Mouse (Mus musculus): Measurements from ENCODE around the gene Mrps6. TPM values are rescaled to one million over a fixed set of nuclear protein-coding genes. Genes with fewer than 3 reads are reported as not detected.

The Mrps6 gene
- polyA plus RNA-seq, 1 experiment = 323 TPM

GRCm38 (mm10) chr16:92021656-92022400, 36.2 kb upstream of the Mrps6 start:
- Histone ChIP-seq H3K36me3 (ENCODE audit: control insufficient read depth, insufficient read depth) (no peaks in the 10 kb centered on the region), H3K79me2 (ENCODE audit: control insufficient read depth, insufficient read depth) (no peaks in the 10 kb centered on the region), H3K4me3 (ENCODE audit: insufficient read depth, poor library complexity, severe bottlenecking) (no peak overlapping the region), H3ac (ENCODE audit: control insufficient read depth, insufficient read length, low read depth) (no peak overlapping the region), H3K79me3 (ENCODE audit: low read depth) (no peaks in the 10 kb centered on the region), H3K27me3 (ENCODE audit: control insufficient read depth, insufficient read depth, insufficient read length) (no peaks in the 10 kb centered on the region)
- TF ChIP-seq USF1 (IDR thresholded peaks at IDR 0.05; ENCODE audit: low read depth) (no peak), MYOG (IDR thresholded peaks at IDR 0.05; ENCODE audit: control insufficient read depth, extremely low read depth, insufficient read length) (no peak), CTCF (IDR thresholded peaks at IDR 0.05; ENCODE audit: control insufficient read depth, insufficient read depth, insufficient read length) (no peak), MYOD1 (IDR thresholded peaks at IDR 0.05; ENCODE audit: control insufficient read depth, insufficient read length, low read depth) (no peak), FOSL1 (IDR thresholded peaks at IDR 0.05; ENCODE audit: insufficient read depth, low read length, poor library complexity, severe bottlenecking) (no peak), CEBPB (IDR thresholded peaks at IDR 0.05; ENCODE audit: low read depth) (no peak), MAX (IDR thresholded peaks at IDR 0.05) (no peak)

GRCm38 (mm10) chr16:92022494-92023283, 35.4 kb upstream of the Mrps6 start:
- Histone ChIP-seq H3K36me3 (ENCODE audit: control insufficient read depth, insufficient read depth) (no peaks in the 10 kb centered on the region), H3K4me3 (ENCODE audit: insufficient read depth, poor library complexity, severe bottlenecking) (no peak overlapping the region), H3K79me2 (ENCODE audit: control insufficient read depth, insufficient read depth) (no peaks in the 10 kb centered on the region), H3K79me3 (ENCODE audit: low read depth) (no peaks in the 10 kb centered on the region), H3K27me3 (ENCODE audit: control insufficient read depth, insufficient read depth, insufficient read length) (no peaks in the 10 kb centered on the region), H3ac (ENCODE audit: control insufficient read depth, insufficient read length, low read depth) (no peak overlapping the region)
- TF ChIP-seq MYOG (IDR thresholded peaks at IDR 0.05; ENCODE audit: control insufficient read depth, extremely low read depth, insufficient read length) (no peak), MYOD1 (IDR thresholded peaks at IDR 0.05; ENCODE audit: control insufficient read depth, insufficient read length, low read depth) (no peak), CTCF (IDR thresholded peaks at IDR 0.05; ENCODE audit: control insufficient read depth, insufficient read depth, insufficient read length) (no peak), USF1 (IDR thresholded peaks at IDR 0.05; ENCODE audit: low read depth) (no peak), MAX (IDR thresholded peaks at IDR 0.05) (no peak), FOSL1 (IDR thresholded peaks at IDR 0.05; ENCODE audit: insufficient read depth, low read length, poor library complexity, severe bottlenecking) (no peak), CEBPB (IDR thresholded peaks at IDR 0.05; ENCODE audit: low read depth) (no peak)

- Histone ChIP-seq H3K27me3 (ENCODE audit: control insufficient read depth, insufficient read depth, insufficient read length) (no peaks in the 10 kb centered on the region), H3K79me2 (ENCODE audit: control insufficient read depth, insufficient read depth) (no peaks in the 10 kb centered on the region), H3K36me3 (ENCODE audit: control insufficient read depth, insufficient read depth) (no peaks in the 10 kb centered on the region), H3ac (ENCODE audit: control insufficient read depth, insufficient read length, low read depth) (no peak overlapping the region), H3K4me3 (ENCODE audit: insufficient read depth, poor library complexity, severe bottlenecking) (no peak overlapping the region), H3K79me3 (ENCODE audit: low read depth) (no peaks in the 10 kb centered on the region)
- TF ChIP-seq CTCF (IDR thresholded peaks at IDR 0.05; ENCODE audit: control insufficient read depth, insufficient read depth, insufficient read length) = no peak
- no peak for TF ChIP-seq MYOG (IDR thresholded peaks at IDR 0.05; ENCODE audit: control insufficient read depth, extremely low read depth, insufficient read length)
- no peak for TF ChIP-seq CEBPB (IDR thresholded peaks at IDR 0.05; ENCODE audit: low read depth)
- no peak for TF ChIP-seq MAX (IDR thresholded peaks at IDR 0.05)
- TF ChIP-seq FOSL1 (IDR thresholded peaks at IDR 0.05; ENCODE audit: insufficient read depth, low read length, poor library complexity, severe bottlenecking) = no peak
- no peak for TF ChIP-seq MYOD1 (IDR thresholded peaks at IDR 0.05; ENCODE audit: control insufficient read depth, insufficient read length, low read depth)
- TF ChIP-seq USF1 (IDR thresholded peaks at IDR 0.05; ENCODE audit: low read depth) = no peak
Measured at GRCm38 (mm10) chr16:92033286-92033685, 24.8 kb upstream of the Mrps6 start.

- Histone ChIP-seq H3K4me3 (ENCODE audit: insufficient read depth, poor library complexity, severe bottlenecking) (no peak overlapping the region), H3ac (ENCODE audit: control insufficient read depth, insufficient read length, low read depth) (no peak overlapping the region), H3K36me3 (ENCODE audit: control insufficient read depth, insufficient read depth) (no peaks in the 10 kb centered on the region), H3K79me2 (ENCODE audit: control insufficient read depth, insufficient read depth) (no peaks in the 10 kb centered on the region), H3K27me3 (ENCODE audit: control insufficient read depth, insufficient read depth, insufficient read length) (no peaks in the 10 kb centered on the region), H3K79me3 (ENCODE audit: low read depth) (no peaks in the 10 kb centered on the region)
- no peak for TF ChIP-seq MYOG (IDR thresholded peaks at IDR 0.05; ENCODE audit: control insufficient read depth, extremely low read depth, insufficient read length)
- no peak for TF ChIP-seq USF1 (IDR thresholded peaks at IDR 0.05; ENCODE audit: low read depth)
- no peak for TF ChIP-seq FOSL1 (IDR thresholded peaks at IDR 0.05; ENCODE audit: insufficient read depth, low read length, poor library complexity, severe bottlenecking)
- TF ChIP-seq MYOD1 (IDR thresholded peaks at IDR 0.05; ENCODE audit: control insufficient read depth, insufficient read length, low read depth) = no peak
- TF ChIP-seq CEBPB (IDR thresholded peaks at IDR 0.05; ENCODE audit: low read depth) = no peak
- no peak for TF ChIP-seq MAX (IDR thresholded peaks at IDR 0.05)
- TF ChIP-seq CTCF (IDR thresholded peaks at IDR 0.05; ENCODE audit: control insufficient read depth, insufficient read depth, insufficient read length) = no peak
Measured at GRCm38 (mm10) chr16:92034676-92035075, 23.4 kb upstream of the Mrps6 start.

GRCm38 (mm10) chr16:92036701-92037100, 21.4 kb upstream of the Mrps6 start:
- no peaks in the 10 kb centered on the region for H3K79me3 ChIP-seq (ENCODE audit: low read depth)
- TF ChIP-seq CTCF (IDR thresholded peaks at IDR 0.05; ENCODE audit: control insufficient read depth, insufficient read depth, insufficient read length) (no peak), USF1 (IDR thresholded peaks at IDR 0.05; ENCODE audit: low read depth) (no peak), MYOG (IDR thresholded peaks at IDR 0.05; ENCODE audit: control insufficient read depth, extremely low read depth, insufficient read length) (no peak), MYOD1 (IDR thresholded peaks at IDR 0.05; ENCODE audit: control insufficient read depth, insufficient read length, low read depth) (no peak), MAX (IDR thresholded peaks at IDR 0.05) (no peak)
- H3K27me3 ChIP-seq (ENCODE audit: control insufficient read depth, insufficient read depth, insufficient read length) = no peaks in the 10 kb centered on the region
- H3K79me2 ChIP-seq (ENCODE audit: control insufficient read depth, insufficient read depth) = no peaks in the 10 kb centered on the region
- H3K4me3 ChIP-seq (ENCODE audit: insufficient read depth, poor library complexity, severe bottlenecking) = no peak overlapping the region
- H3K36me3 ChIP-seq (ENCODE audit: control insufficient read depth, insufficient read depth) = no peaks in the 10 kb centered on the region
- H3ac ChIP-seq (ENCODE audit: control insufficient read depth, insufficient read length, low read depth) = no peak overlapping the region
